Mouse (Mus musculus) cerebellum, postnatal 14 days (tissue): ENCODE results near the gene Rbbp4.

Experiments used
- DNase-seq, 2 experiments: peaks; one replicate each; pipeline ENCODE4 v3.0.0; 2021; ENCODE audit warnings: mixed read lengths in 2 of 2

Rbbp4 gene

GRCm38 (mm10) chr4:129289671-129290070 lies 45.5 kb downstream of the Rbbp4 start:
- no peak for DNase-seq

- DNase-seq = peak; percentile 51 to 60
These were observed 47.1 kb downstream of the Rbbp4 start for GRCm38 (mm10) chr4:129288067-129288466.

- peak; percentile 65 for DNase-seq
These were observed 47.6 kb downstream of the Rbbp4 start, which contains the start of gene Sync for GRCm38 (mm10) chr4:129287472-129287981. Gene Sync, plus strand, starts transcription at chr4:129287617.

GRCm38 (mm10) chr4:129286683-129287471 lies 48.3 kb downstream of the Rbbp4 start:
- DNase-seq = peak; percentile 53 to 69

DNA sequence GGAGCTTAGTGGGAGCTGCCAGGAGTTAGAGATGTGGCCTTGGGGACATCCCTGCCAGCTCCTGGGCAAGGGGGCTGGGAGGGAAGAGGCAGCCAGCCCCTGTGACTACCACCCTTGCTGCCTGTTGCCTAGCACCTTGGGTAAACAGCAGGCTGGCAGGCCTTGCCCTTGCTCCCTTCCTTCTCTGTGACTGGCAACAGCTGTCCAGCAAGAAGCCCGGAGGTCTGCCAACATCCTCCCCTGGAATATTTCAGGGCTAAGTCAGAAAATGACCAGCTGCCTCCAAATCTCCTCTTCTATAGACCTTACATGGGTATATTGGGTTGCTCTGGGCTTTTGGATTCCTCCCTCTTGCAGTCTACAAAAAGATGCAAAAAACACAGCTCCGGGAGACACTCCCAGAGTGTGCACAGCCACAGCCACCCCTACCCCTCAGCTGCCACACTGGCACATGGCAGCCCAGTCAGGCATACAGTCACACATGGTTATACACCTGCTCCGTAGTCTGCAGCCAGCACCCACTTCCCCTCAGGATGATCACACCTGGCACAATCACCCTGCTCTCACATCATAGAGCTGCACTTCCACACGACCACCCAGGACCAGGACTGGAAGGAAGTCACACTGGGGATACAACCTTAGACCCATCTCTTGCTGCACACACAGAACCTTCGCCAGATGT lies 49.0 kb downstream of the Rbbp4 start:
- peak; percentile 41 to 51 for DNase-seq

- no peak for DNase-seq
These were observed 50.5 kb downstream of the Rbbp4 start for GRCm38 (mm10) chr4:129284685-129285084.

DNA sequence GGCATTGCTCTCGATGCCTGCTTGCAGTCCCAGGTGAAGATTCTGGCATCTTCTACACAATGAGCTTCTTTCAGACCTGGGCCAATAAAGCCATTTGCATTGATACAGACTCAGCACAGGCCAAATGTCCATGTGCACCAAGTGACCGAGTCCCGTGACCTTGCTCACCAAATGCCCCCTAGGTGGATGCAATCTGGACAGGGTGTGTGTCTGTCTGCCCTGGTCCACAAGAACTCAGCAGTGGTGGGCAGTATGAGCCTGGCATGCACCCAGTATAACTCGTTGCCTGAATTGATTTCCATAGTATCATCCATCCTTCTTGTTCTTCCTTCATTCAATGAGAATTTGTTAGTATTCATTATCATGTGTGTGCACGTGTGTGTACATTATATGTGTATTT lies 51.9 kb downstream of the Rbbp4 start:
- peak; percentile 74 to 85 for DNase-seq

DNA sequence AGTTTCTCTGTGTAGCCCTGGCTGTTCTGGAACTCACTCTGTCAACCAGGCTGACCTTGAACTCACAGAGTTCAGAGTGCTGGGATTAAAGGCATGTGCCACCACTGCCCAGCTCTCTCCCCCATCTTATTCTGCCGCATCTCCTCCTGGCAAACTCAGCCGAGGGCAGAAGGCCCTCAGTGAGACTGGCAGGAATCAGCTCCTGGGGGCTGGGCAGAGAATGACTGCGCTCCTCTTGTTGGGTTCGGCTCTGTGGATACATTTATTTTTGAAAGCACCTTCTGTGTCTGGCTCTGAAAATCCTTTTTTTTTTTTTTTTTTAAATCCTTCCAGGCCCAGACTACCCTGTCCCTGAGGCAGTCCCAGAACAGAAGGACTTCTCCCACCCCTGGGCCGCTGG lies 52.4 kb downstream of the Rbbp4 start:
- peak; percentile 70 to 72 for DNase-seq

GRCm38 (mm10) chr4:129276453-129276865 lies 58.7 kb downstream of the Rbbp4 start:
- peak; percentile 100 for DNase-seq

- DNase-seq = peak; percentile 95 to 97
These were observed 62.5 kb downstream of the Rbbp4 start for GRCm38 (mm10) chr4:129272756-129273046.

DNA sequence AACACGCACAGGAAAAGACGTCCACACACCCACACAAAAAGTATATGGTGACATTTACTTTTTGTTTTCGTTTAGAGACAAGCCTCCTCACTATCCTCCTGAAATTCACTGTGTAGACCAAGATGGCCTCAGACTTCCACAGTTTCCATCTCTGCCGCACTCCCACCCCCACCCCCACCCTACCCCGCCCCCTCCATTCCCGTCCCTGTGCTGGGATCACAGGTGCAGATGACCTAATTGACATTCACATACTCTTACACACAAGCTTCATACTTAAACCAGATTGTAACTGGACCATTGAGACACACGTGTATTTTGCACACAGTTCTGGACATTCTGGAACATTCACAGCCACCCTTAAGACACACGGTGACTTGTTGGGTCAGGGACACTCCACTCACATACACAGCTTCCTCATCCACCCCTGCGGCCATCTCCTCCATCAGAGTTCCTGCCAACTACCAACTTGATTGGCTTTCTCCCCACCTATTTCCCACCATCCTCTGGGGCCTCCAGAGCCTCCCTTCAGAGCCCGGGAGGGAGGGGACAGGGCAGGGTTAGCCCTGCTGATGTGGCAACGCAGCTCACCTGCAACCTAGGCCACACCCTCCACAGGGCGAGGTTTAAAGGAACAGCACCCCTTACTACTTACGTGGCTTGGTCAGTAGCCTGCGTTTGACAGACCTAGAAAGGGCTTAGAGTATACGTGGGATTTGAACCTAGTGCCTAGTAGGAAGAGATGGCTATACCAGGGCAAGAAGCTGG lies 63.0 kb downstream of the Rbbp4 start:
- no peak for DNase-seq

DNA sequence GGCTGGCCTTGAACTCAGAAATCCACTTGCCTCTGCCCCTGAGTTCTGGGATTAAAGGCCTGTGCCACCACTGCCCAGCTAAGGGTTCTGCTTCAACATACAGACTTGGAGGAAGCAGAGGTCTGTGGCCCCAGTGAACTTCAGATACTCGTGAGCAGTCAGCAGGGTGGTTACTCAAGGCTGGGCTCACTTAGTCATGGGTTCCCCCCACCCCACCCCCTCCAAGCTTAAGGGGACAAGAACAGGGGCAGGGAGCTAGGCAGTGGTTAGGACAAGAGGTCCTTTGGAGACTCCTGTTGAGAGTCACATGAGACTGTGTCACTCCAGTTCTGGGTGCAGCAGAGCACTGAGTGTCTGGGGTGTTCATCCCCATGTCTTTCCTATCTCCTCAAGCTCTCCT lies 66.5 kb downstream of the Rbbp4 start:
- DNase-seq = no peak

GRCm38 (mm10) chr4:129266821-129267220 lies 68.3 kb downstream of the Rbbp4 start:
- no peak for DNase-seq

DNA sequence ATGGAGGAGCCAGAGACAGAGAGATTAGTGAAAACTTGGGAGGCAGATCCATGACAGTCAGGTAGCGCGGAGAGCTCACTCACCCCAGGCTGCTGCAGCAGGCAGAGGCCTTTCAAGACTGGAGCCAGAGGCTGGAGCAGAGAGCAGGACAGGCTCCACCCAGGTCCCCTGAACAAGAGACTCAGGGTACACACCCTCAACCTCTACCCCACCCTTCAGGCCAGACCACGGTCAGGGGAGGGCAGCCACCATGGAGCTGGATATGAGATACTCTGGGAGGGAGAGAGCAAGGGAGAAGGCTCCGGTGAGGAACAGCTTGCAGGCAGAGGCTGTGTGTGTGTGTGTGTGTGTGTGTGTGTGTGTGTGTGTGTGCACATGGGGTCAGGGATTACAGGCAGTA lies 69.0 kb downstream of the Rbbp4 start:
- no peak for DNase-seq

GRCm38 (mm10) chr4:129263225-129264021 lies 71.7 kb downstream of the Rbbp4 start:
- DNase-seq = peak; percentile 64 to 69

GRCm38 (mm10) chr4:129261196-129261595 lies 74.0 kb downstream of the Rbbp4 start, which contains the start of gene C77080:
Gene C77080, minus strand, starts transcription at chr4:129261404.
- no peak for DNase-seq

DNA sequence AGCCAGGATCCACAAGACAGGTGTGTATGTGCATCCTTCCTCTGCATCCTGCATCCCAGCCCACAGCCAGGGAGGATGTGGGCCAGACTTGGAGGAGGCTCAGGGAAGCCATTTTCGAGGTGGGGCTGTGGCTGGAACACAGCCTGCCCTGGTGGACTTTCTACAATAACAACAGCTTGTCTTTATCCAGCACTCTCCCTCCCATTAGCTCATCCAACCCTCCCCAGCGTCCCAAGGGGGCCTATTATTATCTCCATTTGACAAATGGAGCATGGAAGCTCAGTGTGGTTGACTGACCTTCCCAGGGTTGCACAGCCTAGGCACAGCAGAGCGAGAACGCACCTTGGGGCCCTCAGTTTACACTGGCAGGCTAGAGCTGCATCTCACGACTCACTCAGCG lies 74.5 kb downstream of the Rbbp4 start:
- DNase-seq = no peak

- DNase-seq = no peak
These were observed 76.1 kb downstream of the Rbbp4 start for GRCm38 (mm10) chr4:129259101-129259500.
